Mouse (Mus musculus): ENCODE measurements around the gene Uaca. TPM values are rescaled to one million over a fixed set of nuclear protein-coding genes. Genes with fewer than 3 reads are reported as not detected.
"Not testable (repeated sequence)": the region's sequence is repeated elsewhere in the genome, so short reads cannot be mapped to it uniquely, and the experiment has no call there.

Uaca gene
- polyA plus RNA-seq, 1 experiment from 2014 or later, result 26.0 TPM

- Histone ChIP-seq H3K4me2 (peak overlapping the region; percentile 20; the same call in 1 of the 2 replicates), H3K4me1 (replicated peaks) (peaks cover 23% of the 10 kb centered on the region), H3K4me3 (no peak overlapping the region), H3K36me3 (no peaks in the 10 kb centered on the region), H3K9ac (no peak overlapping the region), H3K27me3 (peaks cover 4% of the 10 kb centered on the region; the same call in 1 of the 2 replicates), H3K9me3 (no peaks in the 10 kb centered on the region), H3K27ac (replicated peaks) (no peak overlapping the region)
- ATAC-seq (ENCODE audit: low read depth), result no peak
- whole genome bisulfite sequencing, result 83% methylated on average over 6 of the region's 6 CpGs
Measured at GRCm38 (mm10) chr9:60797126-60797525, 2.8 kb downstream of the Uaca start.

DNA sequence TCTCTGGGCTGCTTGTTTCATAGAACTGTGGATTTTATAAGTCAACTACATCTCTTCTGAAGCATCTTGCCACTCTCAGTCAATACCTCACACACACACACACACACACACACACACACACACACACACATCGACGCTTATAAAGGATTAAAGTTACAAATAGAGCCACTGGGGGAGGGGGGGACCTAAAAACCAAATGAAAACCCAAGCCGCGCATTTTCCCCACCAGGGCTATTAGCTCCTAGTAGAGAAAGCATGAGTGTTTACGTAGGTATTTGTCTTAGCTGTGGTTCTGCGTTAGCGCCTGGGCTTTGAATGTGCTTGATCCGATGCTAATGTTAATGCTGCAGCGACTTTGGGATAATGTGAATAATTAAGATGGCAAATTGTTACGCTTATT, 4.7 kb downstream of the Uaca start:
- ATAC-seq (ENCODE audit: low read depth), result no peak

GRCm38 (mm10) chr9:60800663-60801382, 6.5 kb downstream of the Uaca start:
- Histone ChIP-seq H3K4me2 (no peak overlapping the region), H3K4me3 (no peak overlapping the region), H3K27me3 (no peaks in the 10 kb centered on the region), H3K9me3 (no peaks in the 10 kb centered on the region), H3K27ac (replicated peaks) (no peak overlapping the region), H3K4me1 (replicated peaks) (peaks cover 10% of the 10 kb centered on the region; the same call in 1 of the 2 replicates), H3K36me3 (no peaks in the 10 kb centered on the region), H3K9ac (no peak overlapping the region)
- ATAC-seq (ENCODE audit: low read depth), result no peak
- 36% methylated on average over 8 of the region's 8 CpGs for WGBS

More for the DNA sequence above, 4.7 kb downstream of the Uaca start:
- Histone ChIP-seq H3K9ac (no peak overlapping the region), H3K4me3 (no peak overlapping the region), H3K27me3 (no peaks in the 10 kb centered on the region), H3K27ac (replicated peaks) (no peak overlapping the region), H3K36me3 (no peaks in the 10 kb centered on the region), H3K4me2 (peak overlapping the region; percentile 7; the same call in 1 of the 2 replicates), H3K4me1 (replicated peaks) (peaks cover 18% of the 10 kb centered on the region), H3K9me3 (no peaks in the 10 kb centered on the region)
- 35% methylated on average over 10 of the region's 10 CpGs for WGBS

GRCm38 (mm10) chr9:60801746-60802145, 7.4 kb downstream of the Uaca start:
- no peaks in the 10 kb centered on the region for H3K9me3 ChIP-seq
- no peak for ATAC-seq (ENCODE audit: low read depth)
- H3K27ac ChIP-seq (replicated peaks), result no peak overlapping the region
- 54% methylated on average over 1 of the region's 1 CpGs for WGBS
- H3K27me3 ChIP-seq, result no peaks in the 10 kb centered on the region
- H3K9ac ChIP-seq, result no peak overlapping the region
- H3K4me2 ChIP-seq, result no peak overlapping the region
- no peak overlapping the region for H3K4me3 ChIP-seq
- 0 out of 2 replicates have a peak, but pooled peaks cover 6% of the 10 kb centered on the region for H3K4me1 ChIP-seq (replicated peaks)
- no peaks in the 10 kb centered on the region for H3K36me3 ChIP-seq

- 94% methylated on average over 5 of the region's 5 CpGs for WGBS
- Histone ChIP-seq H3K4me3 (no peak overlapping the region), H3K27ac (replicated peaks) (no peak overlapping the region), H3K36me3 (no peaks in the 10 kb centered on the region), H3K9ac (no peak overlapping the region), H3K4me2 (no peak overlapping the region), H3K9me3 (no peaks in the 10 kb centered on the region), H3K27me3 (no peaks in the 10 kb centered on the region), H3K4me1 (replicated peaks) (0 out of 2 replicates have a peak, but pooled peaks cover 6% of the 10 kb centered on the region)
- no peak for ATAC-seq (ENCODE audit: low read depth)
Measured at GRCm38 (mm10) chr9:60802341-60802740, 8.0 kb downstream of the Uaca start.

GRCm38 (mm10) chr9:60806021-60806420, 11.7 kb downstream of the Uaca start:
- H3K27me3 ChIP-seq, result no peaks in the 10 kb centered on the region
- no peak overlapping the region for H3K9ac ChIP-seq
- H3K4me2 ChIP-seq, result no peak overlapping the region
- no peaks in the 10 kb centered on the region for H3K36me3 ChIP-seq
- no peaks in the 10 kb centered on the region for H3K9me3 ChIP-seq
- H3K4me3 ChIP-seq, result no peak overlapping the region
- WGBS, result 91% methylated on average over 2 of the region's 2 CpGs
- H3K4me1 ChIP-seq (replicated peaks), result no peaks in the 10 kb centered on the region
- ATAC-seq (ENCODE audit: low read depth), result no peak
- no peak overlapping the region for H3K27ac ChIP-seq (replicated peaks)

DNA sequence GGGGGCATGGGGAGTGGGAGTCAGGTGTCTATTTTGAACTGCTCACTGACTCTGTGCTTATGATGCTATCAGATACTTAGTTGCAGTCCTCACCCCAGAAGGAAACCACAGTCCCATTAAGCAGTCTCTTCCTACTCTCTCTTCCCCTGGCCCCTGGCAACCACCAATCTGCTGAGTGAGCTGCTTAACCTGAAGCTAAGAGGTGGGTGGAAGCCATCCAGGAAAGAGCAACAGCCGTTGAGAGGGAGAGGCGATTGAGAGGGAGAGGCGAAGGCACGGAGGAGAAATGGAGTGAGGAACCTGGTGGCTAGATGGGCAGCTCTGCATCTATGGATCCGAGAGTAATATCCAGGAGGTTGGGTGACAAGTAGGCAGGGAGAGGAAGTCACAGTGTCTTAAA, 13.7 kb downstream of the Uaca start:
- Histone ChIP-seq H3K9me3 (no peaks in the 10 kb centered on the region), H3K36me3 (no peaks in the 10 kb centered on the region), H3K9ac (no peak overlapping the region), H3K4me1 (replicated peaks) (peaks cover 3% of the 10 kb centered on the region), H3K4me2 (no peak overlapping the region), H3K4me3 (no peak overlapping the region), H3K27ac (replicated peaks) (no peak overlapping the region), H3K27me3 (no peaks in the 10 kb centered on the region)
- WGBS, result 83% methylated on average over 5 of the region's 5 CpGs
- ATAC-seq (ENCODE audit: low read depth), result no peak

GRCm38 (mm10) chr9:60813139-60813880, 19.0 kb downstream of the Uaca start:
- Histone ChIP-seq H3K27me3 (no peaks in the 10 kb centered on the region), H3K9me3 (no peaks in the 10 kb centered on the region), H3K4me3 (no peak overlapping the region), H3K27ac (replicated peaks) (0 out of 2 replicates have a peak overlapping the region, but pooled peaks have one; percentile 9), H3K4me2 (peak overlapping the region; percentile 31), H3K9ac (no peak overlapping the region), H3K4me1 (replicated peaks) (peaks cover 17% of the 10 kb centered on the region), H3K36me3 (no peaks in the 10 kb centered on the region)
- ATAC-seq (ENCODE audit: low read depth), result no peak
- 8% methylated on average over 11 of the region's 11 CpGs for WGBS

DNA sequence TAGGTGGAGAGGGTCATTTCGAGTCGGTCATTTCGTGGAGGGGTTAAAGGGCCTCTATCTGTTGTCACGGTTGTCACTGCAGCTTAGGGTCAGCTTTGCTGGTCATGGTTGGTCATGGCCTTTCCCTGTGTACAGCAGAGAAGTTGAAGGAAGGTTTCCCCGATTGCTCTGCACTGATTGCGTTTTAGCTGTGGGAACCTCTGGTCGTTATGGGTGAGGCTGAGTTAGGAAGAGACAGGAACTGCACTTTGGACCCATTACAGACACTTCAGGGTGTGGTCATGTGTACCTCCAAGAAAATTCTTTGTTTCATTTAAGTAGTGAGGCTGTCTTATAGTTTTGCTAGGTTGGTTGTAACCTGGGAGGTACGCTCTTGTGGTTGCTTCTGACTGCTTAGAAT, 21.2 kb downstream of the Uaca start:
- Histone ChIP-seq H3K9ac (no peak overlapping the region), H3K4me1 (replicated peaks) (peaks cover 17% of the 10 kb centered on the region), H3K36me3 (no peaks in the 10 kb centered on the region), H3K9me3 (no peaks in the 10 kb centered on the region), H3K4me3 (no peak overlapping the region), H3K4me2 (no peak overlapping the region), H3K27me3 (no peaks in the 10 kb centered on the region), H3K27ac (replicated peaks) (no peak overlapping the region)
- no peak for ATAC-seq (ENCODE audit: low read depth)
- 89% methylated on average over 8 of the region's 8 CpGs for WGBS

DNA sequence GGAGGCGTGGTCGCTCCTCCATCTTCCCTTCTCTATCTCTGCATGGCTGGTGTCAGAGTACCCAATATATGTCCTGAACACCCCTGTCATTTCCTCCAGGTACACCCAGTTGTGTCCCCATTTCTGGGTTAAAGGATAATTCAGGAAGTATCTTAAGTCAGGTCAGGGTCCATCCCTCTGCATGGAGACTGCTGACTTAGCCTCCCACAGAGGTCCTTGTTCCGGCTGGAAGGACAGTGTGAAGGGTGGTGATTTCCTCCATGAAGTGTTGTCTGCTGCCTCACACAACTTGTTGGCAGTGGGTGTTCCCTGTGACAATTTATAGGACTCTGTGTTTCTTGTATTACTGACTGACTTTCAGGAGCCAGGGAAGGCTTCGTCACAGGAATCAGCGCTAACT, 23.2 kb downstream of the Uaca start:
- WGBS, result 81% methylated on average over 5 of the region's 5 CpGs
- H3K9me3 ChIP-seq, result no peaks in the 10 kb centered on the region
- no peak for ATAC-seq (ENCODE audit: low read depth)

DNA sequence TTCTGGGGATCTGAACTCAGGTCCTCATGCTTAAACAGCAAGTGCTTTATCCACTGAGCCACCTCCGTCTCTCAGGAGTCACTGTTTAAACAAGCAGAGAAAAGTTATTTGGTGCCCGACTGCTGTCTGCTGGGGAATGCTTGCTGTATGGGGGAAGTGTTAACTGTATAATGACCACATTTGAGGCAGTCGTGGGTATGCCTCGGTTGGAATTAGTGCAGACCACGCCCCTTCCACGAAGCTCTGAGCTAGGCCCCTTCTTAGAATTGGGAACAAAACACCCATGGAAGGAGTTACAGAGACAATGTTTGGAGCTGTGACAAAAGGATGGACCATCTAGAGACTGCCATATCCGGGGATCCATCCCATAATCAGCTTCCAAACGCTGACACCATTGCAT, 24.2 kb downstream of the Uaca start:
- not testable (repeated sequence) for H3K4me2 ChIP-seq; H3K4me3 ChIP-seq; H3K9ac ChIP-seq; H3K9me3 ChIP-seq; ATAC-seq (ENCODE audit: low read depth); H3K4me1 ChIP-seq (replicated peaks); H3K27ac ChIP-seq (replicated peaks); H3K27me3 ChIP-seq; H3K36me3 ChIP-seq
- 53% methylated on average over 7 of the region's 8 CpGs for WGBS

More for the DNA sequence above, 23.2 kb downstream of the Uaca start:
- Histone ChIP-seq H3K4me1 (replicated peaks) (peaks cover 17% of the 10 kb centered on the region), H3K9ac (no peak overlapping the region), H3K27me3 (no peaks in the 10 kb centered on the region), H3K36me3 (no peaks in the 10 kb centered on the region), H3K4me2 (no peak overlapping the region), H3K27ac (replicated peaks) (no peak overlapping the region), H3K4me3 (no peak overlapping the region)

DNA sequence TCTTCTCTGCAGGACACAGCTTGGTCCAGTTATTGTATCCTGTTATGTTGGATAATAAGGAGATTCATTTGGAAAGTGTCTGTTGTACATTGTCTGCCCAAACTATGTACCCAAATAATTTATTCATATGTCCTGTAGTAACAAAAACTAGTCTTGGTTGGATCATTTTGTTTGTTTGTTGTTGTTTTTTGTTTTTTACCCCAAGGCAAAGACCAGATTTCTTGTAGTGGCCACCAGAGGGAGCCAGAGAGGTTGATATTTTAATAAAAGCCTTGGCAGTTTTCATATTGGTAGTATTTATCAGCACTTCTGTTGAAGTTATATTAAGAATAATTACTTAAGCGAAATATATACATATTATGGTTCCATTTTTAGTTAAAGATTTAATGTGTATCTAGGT, 25.0 kb downstream of the Uaca start:
- Histone ChIP-seq H3K36me3 (no peaks in the 10 kb centered on the region), H3K27me3 (no peaks in the 10 kb centered on the region), H3K9me3 (no peaks in the 10 kb centered on the region), H3K9ac (no peak overlapping the region), H3K27ac (replicated peaks) (no peak overlapping the region), H3K4me1 (replicated peaks) (peaks cover 2% of the 10 kb centered on the region; the same call in 1 of the 2 replicates), H3K4me3 (no peak overlapping the region), H3K4me2 (no peak overlapping the region)
- ATAC-seq (ENCODE audit: low read depth), result no peak
- 11% methylated on average over 1 of the region's 1 CpGs for whole genome bisulfite sequencing
